Comparison of ENCODE assay signal across 8 mouse cellular contexts in the genomic region with DNA sequence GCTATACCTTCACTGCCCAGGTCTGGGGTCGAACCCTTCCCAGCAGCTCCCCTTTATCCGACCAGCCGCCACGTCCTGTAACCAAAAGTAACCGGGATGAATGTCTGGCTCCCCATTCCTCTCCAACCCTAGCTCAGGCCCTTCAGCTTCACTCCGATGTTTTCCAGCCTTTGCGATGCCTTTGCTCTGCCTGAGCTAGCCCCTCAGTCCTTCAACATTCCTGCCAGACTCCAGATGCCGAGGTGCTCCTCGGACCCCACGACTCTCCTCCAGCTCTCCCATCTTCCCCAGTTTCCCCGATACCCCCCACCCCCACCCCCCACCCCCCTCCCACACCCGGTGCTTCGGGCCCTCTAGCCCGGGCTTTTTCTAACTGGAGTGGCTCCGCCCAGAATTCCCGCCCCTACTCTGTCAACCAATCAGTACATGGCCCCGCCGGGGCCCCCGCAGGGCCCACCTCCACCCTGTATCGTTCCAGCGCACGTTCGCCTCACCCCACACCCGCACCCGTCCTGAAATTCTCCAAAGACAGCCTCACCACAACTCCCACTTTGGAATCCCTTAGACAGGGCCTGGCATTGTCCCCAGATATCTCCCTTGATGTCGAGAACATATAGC. TPM values are rescaled to one million over a fixed set of nuclear protein-coding genes. Genes with fewer than 3 reads are reported as not detected.
A peak's percentile ranks its signal among the peaks of the same experiment; 100 is the strongest.
DNase-seq lines count a peak whose midpoint lies in the region; ATAC-seq and TF ChIP-seq lines count a peak whose summit lies in the region.

No protein-coding gene starts in this region.

- peak overlapping the region; percentile 40 for H3K4me2 ChIP-seq in limb, embryonic 15.5 days

- H3K36me3 ChIP-seq in limb, embryonic 15.5 days, result no peaks in the 10 kb centered on the region

- TF ChIP-seq CTCF in brain, embryonic 14.5 days (IDR thresholded peaks at IDR 0.05; ENCODE audit: borderline replicate concordance, extremely low read depth, insufficient read depth, insufficient read length), result no peak
- TF ChIP-seq CTCF in layer of hippocampus, adult 2 months (conservative IDR thresholded peaks at IDR 0.05), result no peak

- no peaks in the 10 kb centered on the region for H3K27me3 ChIP-seq in limb, embryonic 15.5 days

- H3K4me1 ChIP-seq in limb, embryonic 15.5 days, result peaks cover 44% of the 10 kb centered on the region

- peak overlapping the region; percentile 90 for H3K27ac ChIP-seq in limb, embryonic 15.5 days
- no peak overlapping the region for H3K27ac ChIP-seq in layer of hippocampus, adult 2 months

- TF ChIP-seq POLR2A in brain, embryonic 14.5 days (IDR thresholded peaks at IDR 0.05; ENCODE audit: borderline replicate concordance, extremely low read depth, insufficient read depth, insufficient read length, poor library complexity, severe bottlenecking), result no peak

- peak; percentile 42 to 50 for DNase-seq in cerebellum, postnatal 14 days
- no peak for DNase-seq in cerebellum, adult 11 months
- DNase-seq in brain, embryonic 14.5 days (ENCODE audit: low read depth), result peak; percentile 51
- DNase-seq in gastrocnemius, postnatal 14 days, result peak; percentile 79
- DNase-seq in retina, postnatal 1 day, result peak; percentile 53
- DNase-seq in layer of hippocampus, adult 2 months (ENCODE audit: low spot score in 2 of 2), result no peak
- no peak for DNase-seq in kidney, postnatal 36 days

- intact Hi-C loops in gastrocnemius, postnatal 14 days (cut with DNase I; ENCODE audit: low total_unique reads), result no loop called here

- ATAC-seq in limb, embryonic 15.5 days (ENCODE audit: insufficient number of reproducible peaks, low FRiP score, low TSS enrichment, low read depth), result peak; percentile 79

- WGBS in limb, embryonic 15.5 days, result 51% methylated on average over 26 of the region's 26 CpGs

- peak overlapping the region; percentile 48 for H3K4me3 ChIP-seq in limb, embryonic 15.5 days
- no peak overlapping the region for H3K4me3 ChIP-seq in layer of hippocampus, adult 2 months

- H3K9me3 ChIP-seq in limb, embryonic 15.5 days, result no peaks in the 10 kb centered on the region

- H3K9ac ChIP-seq in limb, embryonic 15.5 days, result peak overlapping the region; percentile 67

RNA-seq across cellular contexts. Expression of a gene that starts 45.4 kb away (rescaled TPM):
- polyA plus RNA-seq in brain, embryonic 14.5 days (2012; rRNA removed), result 80.2 and 111 TPM in 2 replicates
- total RNA-seq in gastrocnemius, postnatal 14 days (2021), result 1 to 10 TPM; 5.0 to 5.2 TPM
- polyA plus RNA-seq in limb, embryonic 15.5 days (2015; fragmentation: Nextera tagmentation; extraction: Ambion mirVana), result 28.8 and 30.5 TPM in 2 replicates
- total RNA-seq in layer of hippocampus, adult 2 months (2021), result 1 to 10 TPM; 7.9 to 8.8 TPM

Comparison
In these comparisons a context has a peak if more than half of its experiments do, and no peak if none do; other contexts are left out.
1. DNase-seq: peak in cerebellum, postnatal 14 days (2 of 2), brain, embryonic 14.5 days (single experiment), gastrocnemius, postnatal 14 days (single experiment) and retina, postnatal 1 day (single experiment); none in cerebellum, adult 11 months (single experiment), layer of hippocampus, adult 2 months (0 of 2) and kidney, postnatal 36 days (0 of 2).